In genomic region chr15:81928277-81928676, GRCm38 (mm10) we compare ENCODE assay signal across 9 mouse cellular contexts. TPM values are rescaled to one million over a fixed set of nuclear protein-coding genes. Genes with fewer than 3 reads are reported as not detected.
DNase-seq lines count a peak whose midpoint lies in the region; ATAC-seq and TF ChIP-seq lines count a peak whose summit lies in the region.
"Had no signal": no experiment of that assay in that cellular context is flagged by ENCODE, and none has a peak within 500 bp of the region (broad histone marks: within the 10 kb centered on the region; RNA-seq: fewer than 3 reads in every experiment).

No protein-coding gene starts in this region.

- TF ChIP-seq POLR2A in liver, adult 2 months (IDR thresholded peaks at IDR 0.05; ENCODE audit: extremely low read depth, insufficient read depth, low read length), result no peak

- no peak for TF ChIP-seq CTCF in liver, adult 2 months (IDR thresholded peaks at IDR 0.05; ENCODE audit: low read depth, low read length)

- peak overlapping the region; percentile 69 for H3K27ac ChIP-seq in liver, adult 2 months (replicated peaks; ENCODE audit: insufficient read depth, low read depth, low read length)
- peak overlapping the region; percentile 53; the same call in 1 of the 2 replicates for H3K27ac ChIP-seq in lung, embryonic 16.5 days (ENCODE audit: low read length)
- H3K27ac ChIP-seq: limb, embryonic 13.5 days had no signal

- no peak for ATAC-seq in lung, embryonic 16.5 days (ENCODE audit: low read depth)
- ATAC-seq in erythroblast, adult 5-6 weeks (replicated peaks; ENCODE audit: low FRiP score, poor library complexity, severe bottlenecking), result no peak

- no peaks in the 10 kb centered on the region for H3K36me3 ChIP-seq in liver, adult 2 months (ENCODE audit: control insufficient read depth, insufficient read depth, low read length)
- no peaks in the 10 kb centered on the region for H3K36me3 ChIP-seq in lung, embryonic 16.5 days (ENCODE audit: control insufficient read depth, insufficient read depth, low read length)

- H3K79me2 ChIP-seq in liver, adult 2 months (ENCODE audit: control insufficient read depth, insufficient read depth, low read length), result peaks cover 2% of the 10 kb centered on the region; the same call in 1 of the 2 replicates

- intact Hi-C loops in heart, postnatal 36 days (cut with DNase I), result no loop called here

- H3K9me3 ChIP-seq in lung, embryonic 16.5 days (ENCODE audit: control insufficient read depth, low read length), result no peaks in the 10 kb centered on the region
- H3K9me3 ChIP-seq: limb, embryonic 13.5 days had no signal

- H3K4me1 ChIP-seq in liver, adult 2 months (ENCODE audit: control insufficient read depth, insufficient read depth, low read length), result peaks cover 9% of the 10 kb centered on the region; the same call in 1 of the 2 replicates
- peaks cover 14% of the 10 kb centered on the region for H3K4me1 ChIP-seq in lung, embryonic 16.5 days (replicated peaks; ENCODE audit: control insufficient read depth, insufficient read depth, low read length)

- no peak overlapping the region for H3K4me2 ChIP-seq in lung, embryonic 16.5 days (ENCODE audit: low read depth, low read length)
- H3K4me2 ChIP-seq: limb, embryonic 13.5 days had no signal

- 7% methylated on average over 11 of the region's 11 CpGs for WGBS in liver, adult 2 months
- WGBS in lung, embryonic 16.5 days, result 46% methylated on average over 11 of the region's 11 CpGs

- peak overlapping the region; percentile 4; the same call in 1 of the 2 replicates for H3K9ac ChIP-seq in liver, adult 2 months (ENCODE audit: low read depth, low read length)
- H3K9ac ChIP-seq in lung, embryonic 16.5 days (ENCODE audit: low read length), result no peak overlapping the region
- H3K9ac ChIP-seq: limb, embryonic 13.5 days had no signal

- no peak overlapping the region for H3K4me3 ChIP-seq in liver, adult 2 months (ENCODE audit: insufficient read depth, low read depth, low read length)
- H3K4me3 ChIP-seq in lung, embryonic 16.5 days (ENCODE audit: low read length), result no peak overlapping the region
- H3K4me3 ChIP-seq: limb, embryonic 13.5 days had no signal

- DNase-seq in liver, adult 2 months (ENCODE audit: extremely low read depth, low read depth, low spot score), result peak; percentile 75
- no peak for DNase-seq in liver
- DNase-seq in adrenal gland, postnatal 10 days, result peak; percentile 70
- peak; percentile 33 to 45 for DNase-seq in heart, postnatal 36 days
- no peak for DNase-seq in T-cell, adult 2 months (ENCODE audit: low spot score)
- DNase-seq in cerebellum, adult 18-20 months, result no peak

- H3K27me3 ChIP-seq in liver, adult 2 months (ENCODE audit: control insufficient read depth, insufficient read depth, low read length), result no peaks in the 10 kb centered on the region
- no peaks in the 10 kb centered on the region for H3K27me3 ChIP-seq in lung, embryonic 16.5 days (ENCODE audit: control insufficient read depth, insufficient read depth, low read depth, low read length)
- H3K27me3 ChIP-seq: limb, embryonic 13.5 days had no signal

RNA-seq across cellular contexts. Expression of gene Polr3h, which starts 2.2 kb away (rescaled TPM):
- total RNA-seq in liver, adult 2 months (2014; rRNA removed), result 6.4 and 7.3 TPM in 2 replicates
- polyA plus RNA-seq in liver, adult 2 months (2012; rRNA removed), result 6.8 and 8.3 TPM in 2 replicates
- total RNA-seq in adrenal gland, postnatal 10 days (2021), result 10 to 100 TPM; 15.5 to 19.1 TPM
- 10 to 100 TPM in 1 of 2 experiments, 1 to 10 TPM in 1; 9.0 to 10.6 TPM for total RNA-seq in heart, postnatal 36 days (2021)
- polyA plus RNA-seq in lung, embryonic 16.5 days (2015; fragmentation: Nextera tagmentation; extraction: Ambion mirVana), result 64.5 and 65.1 TPM in 2 replicates
- total RNA-seq in erythroblast, adult 5-6 weeks (2015; ENCODE audit: low replicate concordance), result 2.9 and 3.8 TPM in 2 replicates
- 6.3 and 17.7 TPM in 2 replicates for total RNA-seq in erythroblast, adult 5-6 weeks (2017; ENCODE audit: low replicate concordance)

RNA-seq across cellular contexts. Expression of gene Csdc2, which starts 8.3 kb away (rescaled TPM):
- 0.09 and 0.13 TPM in 2 replicates for total RNA-seq in liver, adult 2 months (2014; rRNA removed)
- polyA plus RNA-seq in liver, adult 2 months (2012; rRNA removed), result 0.35 and 0.80 TPM in 2 replicates
- total RNA-seq in adrenal gland, postnatal 10 days (2021), result 10 to 100 TPM; 16.9 to 27.9 TPM
- total RNA-seq in heart, postnatal 36 days (2021), result 10 to 100 TPM; 72.5 to 86.4 TPM
- polyA plus RNA-seq in lung, embryonic 16.5 days (2015; fragmentation: Nextera tagmentation; extraction: Ambion mirVana), result 10.0 and 10.7 TPM in 2 replicates
- not detected in 2 replicates for total RNA-seq in erythroblast, adult 5-6 weeks (2015; ENCODE audit: low replicate concordance)
- total RNA-seq in erythroblast, adult 5-6 weeks (2017; ENCODE audit: low replicate concordance), result not detected in 2 replicates

RNA-seq across cellular contexts. Expression of gene Pmm1, which starts 32.5 kb away (rescaled TPM):
- 3.6 and 3.7 TPM in 2 replicates for total RNA-seq in liver, adult 2 months (2014; rRNA removed)
- polyA plus RNA-seq in liver, adult 2 months (2012; rRNA removed), result 4.9 and 6.8 TPM in 2 replicates
- total RNA-seq in adrenal gland, postnatal 10 days (2021), result 10 to 100 TPM; 81.4 to 94.8 TPM
- 10 to 100 TPM; 24.8 to 26.0 TPM for total RNA-seq in heart, postnatal 36 days (2021)
- polyA plus RNA-seq in lung, embryonic 16.5 days (2015; fragmentation: Nextera tagmentation; extraction: Ambion mirVana), result 37.7 and 41.7 TPM in 2 replicates
- 2.3 and 20.3 TPM in 2 replicates for total RNA-seq in erythroblast, adult 5-6 weeks (2015; ENCODE audit: low replicate concordance)
- 3.9 and 9.5 TPM in 2 replicates for total RNA-seq in erythroblast, adult 5-6 weeks (2017; ENCODE audit: low replicate concordance)

RNA-seq across cellular contexts. Expression of gene 1700029P11Rik, which starts 52.1 kb away (rescaled TPM):
- not detected in 2 replicates for total RNA-seq in liver, adult 2 months (2014; rRNA removed)
- polyA plus RNA-seq in liver, adult 2 months (2012; rRNA removed), result not detected in 2 replicates
- not detected for total RNA-seq in adrenal gland, postnatal 10 days (2021)
- total RNA-seq in heart, postnatal 36 days (2021), result not detected
- not detected in 2 replicates for polyA plus RNA-seq in lung, embryonic 16.5 days (2015; fragmentation: Nextera tagmentation; extraction: Ambion mirVana)
- not detected in 2 replicates for total RNA-seq in erythroblast, adult 5-6 weeks (2015; ENCODE audit: low replicate concordance)
- total RNA-seq in erythroblast, adult 5-6 weeks (2017; ENCODE audit: low replicate concordance), result not detected in 2 replicates
- polyA plus RNA-seq: limb, embryonic 13.5 days had no signal

RNA-seq across cellular contexts. Expression of gene Aco2, which starts 56.2 kb away (rescaled TPM):
- total RNA-seq in liver, adult 2 months (2014; rRNA removed), result 170 and 187 TPM in 2 replicates
- polyA plus RNA-seq in liver, adult 2 months (2012; rRNA removed), result 127 TPM in 2 replicates
- 1,000 to 10,000 TPM; 2,299 to 2,557 TPM for total RNA-seq in adrenal gland, postnatal 10 days (2021)
- 1,000 to 10,000 TPM; 2,177 to 2,250 TPM for total RNA-seq in heart, postnatal 36 days (2021)
- polyA plus RNA-seq in lung, embryonic 16.5 days (2015; fragmentation: Nextera tagmentation; extraction: Ambion mirVana), result 171 and 180 TPM in 2 replicates
- 16.3 and 37.8 TPM in 2 replicates for total RNA-seq in erythroblast, adult 5-6 weeks (2015; ENCODE audit: low replicate concordance)
- 29.7 and 59.3 TPM in 2 replicates for total RNA-seq in erythroblast, adult 5-6 weeks (2017; ENCODE audit: low replicate concordance)

Comparison
In these comparisons a context has a peak if more than half of its experiments do, and no peak if none do; other contexts are left out.
1. DNase-seq: peak in liver, adult 2 months (single experiment), adrenal gland, postnatal 10 days (single experiment) and heart, postnatal 36 days (2 of 2); none in liver (single experiment), T-cell, adult 2 months (single experiment) and cerebellum, adult 18-20 months (0 of 2).
2. RNA of gene Csdc2, which starts 8.3 kb away (total RNA-seq): 72.5 to 86.4 TPM in heart, postnatal 36 days and 16.9 to 27.9 TPM in adrenal gland, postnatal 10 days; not detected in erythroblast, adult 5-6 weeks and 0.09 to 0.13 TPM in liver, adult 2 months; every median in the first group is over 10 times any median in the second.